Comparison of ENCODE assay signal across 20 mouse cellular contexts in the genomic region with DNA sequence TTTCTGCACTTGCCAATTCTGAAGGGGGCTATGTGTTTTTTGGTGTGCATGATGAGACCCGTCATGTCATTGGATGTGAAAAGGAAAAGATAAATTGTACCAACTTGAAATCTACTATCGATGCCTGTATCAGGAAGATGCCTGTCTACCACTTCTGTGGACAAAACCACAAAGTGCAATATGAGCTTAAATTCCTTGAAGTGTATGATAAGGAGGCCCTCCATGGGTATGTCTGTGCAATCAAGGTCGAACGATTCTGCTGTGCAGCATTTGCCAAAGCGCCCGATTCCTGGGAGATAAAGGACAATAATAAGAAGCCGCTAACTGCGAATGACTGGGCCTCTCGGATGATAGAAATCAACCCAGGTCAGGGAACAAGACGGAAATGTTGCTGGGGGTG. TPM values are rescaled to one million over a fixed set of nuclear protein-coding genes. Genes with fewer than 3 reads are reported as not detected.
"Had no signal": no experiment of that assay in that cellular context is flagged by ENCODE, and none has a peak within 500 bp of the region (broad histone marks: within the 10 kb centered on the region; RNA-seq: fewer than 3 reads in every experiment).

No protein-coding gene starts in this region.

- H3K9me3 ChIP-seq: midbrain, embryonic 10.5 days; midbrain, embryonic 12.5 days; neural tube, embryonic 13.5 days; neural tube, embryonic 15.5 days; stomach, embryonic 15.5 days had no signal

- H3K4me3 ChIP-seq: midbrain, embryonic 10.5 days; midbrain, embryonic 12.5 days; myocyte; neural tube, embryonic 13.5 days; neural tube, embryonic 15.5 days; stomach, embryonic 15.5 days had no signal

- DNase-seq: lung, adult 18-20 months; lung, embryonic 14.5 days; lung, postnatal 10 days; lung, postnatal 4 days; midbrain, embryonic 14.5 days; retina, postnatal 1 day; right cerebral cortex, adult 18-20 months; right cerebral cortex, postnatal 25 days; right cerebral cortex, postnatal 4 days; thymus, adult 18-20 months; thymus, postnatal 14 days; thymus, postnatal 36 days had no signal

- H3K9ac ChIP-seq: lung, embryonic 14.5 days; midbrain, embryonic 12.5 days; neural tube, embryonic 13.5 days; neural tube, embryonic 15.5 days; stomach, embryonic 15.5 days had no signal

- H3K27ac ChIP-seq: midbrain, embryonic 10.5 days; midbrain, embryonic 12.5 days; neural tube, embryonic 13.5 days; neural tube, embryonic 15.5 days; stomach, embryonic 15.5 days had no signal

- H3K36me3 ChIP-seq: midbrain, embryonic 10.5 days; midbrain, embryonic 12.5 days; neural tube, embryonic 13.5 days; neural tube, embryonic 15.5 days; stomach, embryonic 15.5 days had no signal

RNA-seq across cellular contexts. Expression of a gene that starts 46.6 kb away (rescaled TPM):
- total RNA-seq: megakaryocyte, adult 5-6 weeks; megakaryocyte-erythroid progenitor cell, adult 5-6 weeks had no signal
